Mouse (Mus musculus) embryonic fibroblast, embryonic 13.5 days (primary cell): ENCODE data around the gene Haus2.

Experiments
- CTCF ChIP-seq: IDR thresholded peaks from 2 replicates; pipeline ENCODE4 v1.5.1; 2011; ENCODE audit warnings: mild to moderate bottlenecking, control low read depth, low read length, moderate library complexity, borderline replicate concordance; ENCODE audit not compliant: insufficient read depth
- POLR2A ChIP-seq: IDR thresholded peaks from 2 replicates; pipeline ENCODE4 v1.6.1; 2011; ENCODE audit warnings: low read depth, mild to moderate bottlenecking, control low read depth, low read length, moderate library complexity

DNA sequence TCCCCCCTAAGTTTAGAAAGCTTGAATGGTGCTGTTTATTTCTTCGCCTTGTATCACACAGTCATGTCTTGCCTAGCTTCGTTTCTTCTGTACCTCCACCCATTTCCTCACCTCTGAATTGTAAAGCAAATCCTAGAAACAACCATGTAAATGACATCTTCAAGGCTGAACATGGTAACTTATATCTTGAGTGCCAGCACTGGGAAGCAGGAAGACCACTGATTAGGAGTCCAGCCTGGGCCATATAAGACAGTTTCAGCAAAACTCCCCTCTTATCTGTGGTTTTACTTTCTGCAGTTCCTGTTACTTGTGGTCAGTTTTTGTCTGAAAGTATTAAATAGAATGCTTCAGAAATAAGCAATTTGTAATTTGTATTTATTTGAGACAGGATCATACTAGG lies 33.2 kb upstream of the Haus2 start:
- no peak for TF ChIP-seq CTCF
- TF ChIP-seq POLR2A = no peak
